Mouse (Mus musculus) heart, embryonic 13.5 days (tissue): ENCODE measurements around the gene Fam83d. TPM values are rescaled to one million over a fixed set of nuclear protein-coding genes. Genes with fewer than 3 reads are reported as not detected.
A peak's percentile ranks its signal among the peaks of the same experiment; 100 is the strongest.

Experiments used
- ATAC-seq: fragments of 200-750 bp; cut with Nextera tagmentation; 2 replicates; pipeline ENCODE4 v1.8.0; 2017; ENCODE audit warnings: moderate TSS enrichment; ENCODE audit not compliant: insufficient number of reproducible peaks, low FRiP score, low TSS enrichment; ENCODE audit errors: extremely low read depth
- H3K27ac ChIP-seq: fragments of 300-500 bp; sonication (generic); replicated peaks from 2 replicates; pipeline ENCODE4 v1.5.1; 2015; ENCODE audit warnings: moderate library complexity, mild to moderate bottlenecking, inconsistent platforms
- H3K27me3 ChIP-seq: fragments of 300-500 bp; sonication (generic); replicated peaks from 2 replicates; pipeline ENCODE4 v1.6.1; 2015; ENCODE audit warnings: mild to moderate bottlenecking, inconsistent platforms
- H3K36me3 ChIP-seq: fragments of 300-500 bp; sonication (generic); 2 replicates; pipeline ENCODE4 v1.6.1; 2015; ENCODE audit warnings: mild to moderate bottlenecking, inconsistent platforms
- H3K4me1 ChIP-seq: fragments of 300-500 bp; sonication (generic); 2 replicates; pipeline ENCODE4 v1.6.1; 2015; ENCODE audit warnings: inconsistent platforms
- H3K4me2 ChIP-seq: fragments of 300-500 bp; sonication (generic); 2 replicates; pipeline ENCODE4 v1.6.1; 2015; ENCODE audit warnings: inconsistent platforms, mild to moderate bottlenecking, moderate library complexity
- H3K4me3 ChIP-seq: fragments of 300-500 bp; sonication (generic); 2 replicates; pipeline ENCODE4 v1.5.1; 2015; ENCODE audit warnings: moderate library complexity, mild to moderate bottlenecking, inconsistent platforms
- H3K9ac ChIP-seq: fragments of 300-500 bp; sonication (generic); 2 replicates; pipeline ENCODE4 v1.6.1; 2015; ENCODE audit warnings: inconsistent platforms, mild to moderate bottlenecking, moderate library complexity
- H3K9me3 ChIP-seq: fragments of 300-500 bp; sonication (generic); 2 replicates; pipeline ENCODE4 v1.6.1; 2016; ENCODE audit warnings: inconsistent platforms
- WGBS: fragments of 180-500 bp; shearing (Covaris S2); methylation state at CpG from one replicate; pipeline ENCODE4 v1.1.7; 2015; ENCODE audit warnings: mixed read lengths; 5-methylcytosine and 5-hydroxymethylcytosine counted together
- polyA plus RNA-seq: library from polyadenylated mRNA; unstranded; fragments of >200 nt; fragmentation: Nextera tagmentation; extraction: Ambion mirVana; gene quantifications from 2 replicates; pipeline ENCODE4 v1.2.1, GENCODE M21; 2015

The Fam83d gene
- polyA plus RNA-seq, 1 experiment from 2014 or later = 56.9 TPM

GRCm38 (mm10) chr2:158746164-158746563, 21.7 kb upstream of the Fam83d start:
- Histone ChIP-seq H3K27ac (no peak overlapping the region), H3K9ac (no peak overlapping the region), H3K4me1 (peaks cover 13% of the 10 kb centered on the region), H3K4me2 (peak overlapping the region; percentile 37), H3K36me3 (peaks cover 3% of the 10 kb centered on the region; the same call in 1 of the 2 replicates), H3K27me3 (no peaks in the 10 kb centered on the region), H3K4me3 (no peak overlapping the region), H3K9me3 (no peaks in the 10 kb centered on the region)
- ATAC-seq = no peak; the same call in 1 of the 2 replicates
- 53% methylated on average over 11 of the region's 11 CpGs for WGBS

GRCm38 (mm10) chr2:158749366-158749765, 18.5 kb upstream of the Fam83d start:
- Histone ChIP-seq H3K4me1 (peaks cover 13% of the 10 kb centered on the region), H3K9ac (no peak overlapping the region), H3K36me3 (no peaks in the 10 kb centered on the region), H3K27ac (no peak overlapping the region), H3K27me3 (no peaks in the 10 kb centered on the region), H3K4me3 (no peak overlapping the region), H3K9me3 (no peaks in the 10 kb centered on the region), H3K4me2 (no peak overlapping the region)
- no peak for ATAC-seq
- 76% methylated on average over 9 of the region's 9 CpGs for WGBS

GRCm38 (mm10) chr2:158760231-158760630, 7.7 kb upstream of the Fam83d start:
- no peak for ATAC-seq
- Histone ChIP-seq H3K4me1 (no peaks in the 10 kb centered on the region), H3K4me2 (no peak overlapping the region), H3K9me3 (no peaks in the 10 kb centered on the region), H3K27me3 (no peaks in the 10 kb centered on the region), H3K36me3 (no peaks in the 10 kb centered on the region), H3K9ac (no peak overlapping the region), H3K27ac (no peak overlapping the region), H3K4me3 (no peak overlapping the region)
- 78% methylated on average over 2 of the region's 2 CpGs for WGBS

- peaks cover 2% of the 10 kb centered on the region; the same call in 1 of the 2 replicates for H3K4me1 ChIP-seq
- no peaks in the 10 kb centered on the region for H3K9me3 ChIP-seq
- H3K27ac ChIP-seq = no peak overlapping the region
- H3K4me3 ChIP-seq = no peak overlapping the region
- 85% methylated on average over 5 of the region's 5 CpGs for WGBS
- no peak overlapping the region for H3K9ac ChIP-seq
- no peak for ATAC-seq
- H3K4me2 ChIP-seq = no peak overlapping the region
- no peaks in the 10 kb centered on the region for H3K36me3 ChIP-seq
- H3K27me3 ChIP-seq = no peaks in the 10 kb centered on the region
These were observed 5.6 kb upstream of the Fam83d start for GRCm38 (mm10) chr2:158762339-158762738.

GRCm38 (mm10) chr2:158768350-158768749, 457 bp downstream of the Fam83d start:
- Histone ChIP-seq H3K27me3 (no peaks in the 10 kb centered on the region), H3K9ac (peak overlapping the region; percentile 92), H3K4me1 (peaks cover 51% of the 10 kb centered on the region), H3K27ac (peak overlapping the region; percentile 85), H3K4me3 (peak overlapping the region; percentile 91), H3K36me3 (0 out of 2 replicates have a peak, but pooled peaks cover 10% of the 10 kb centered on the region), H3K9me3 (no peaks in the 10 kb centered on the region), H3K4me2 (peak overlapping the region; percentile 96)
- no peak for ATAC-seq
- under 1% methylated on average over 37 of the region's 37 CpGs for WGBS

- Histone ChIP-seq H3K36me3 (peaks cover 12% of the 10 kb centered on the region; the same call in 1 of the 2 replicates), H3K27me3 (no peaks in the 10 kb centered on the region), H3K9me3 (no peaks in the 10 kb centered on the region), H3K9ac (peak overlapping the region; percentile 92), H3K4me1 (peaks cover 54% of the 10 kb centered on the region), H3K27ac (peak overlapping the region; percentile 85), H3K4me2 (peak overlapping the region; percentile 96), H3K4me3 (peak overlapping the region; percentile 91)
- WGBS = 1% methylated on average over 5 of the region's 5 CpGs
- no peak for ATAC-seq
These were observed 878 bp downstream of the Fam83d start for GRCm38 (mm10) chr2:158768771-158769170.

- Histone ChIP-seq H3K36me3 (peaks cover 14% of the 10 kb centered on the region; the same call in 1 of the 2 replicates), H3K27ac (peak overlapping the region; percentile 85), H3K4me1 (peaks cover 68% of the 10 kb centered on the region), H3K9me3 (no peaks in the 10 kb centered on the region), H3K4me3 (peak overlapping the region; percentile 91), H3K9ac (peak overlapping the region; percentile 92), H3K27me3 (no peaks in the 10 kb centered on the region), H3K4me2 (peak overlapping the region; percentile 96)
- WGBS = 29% methylated on average over 13 of the region's 13 CpGs
- no peak for ATAC-seq
These were observed 2.3 kb downstream of the Fam83d start for GRCm38 (mm10) chr2:158770126-158770757.

- Histone ChIP-seq H3K27ac (peak overlapping the region; percentile 26; the same call in 1 of the 2 replicates), H3K9me3 (no peaks in the 10 kb centered on the region), H3K27me3 (no peaks in the 10 kb centered on the region), H3K4me2 (peak overlapping the region; percentile 96), H3K4me3 (peak overlapping the region; percentile 91), H3K36me3 (peaks cover 14% of the 10 kb centered on the region; the same call in 1 of the 2 replicates), H3K9ac (peak overlapping the region; percentile 92), H3K4me1 (peaks cover 77% of the 10 kb centered on the region)
- ATAC-seq = no peak
- 31% methylated on average over 11 of the region's 11 CpGs for whole genome bisulfite sequencing
These were observed 3.3 kb downstream of the Fam83d start for GRCm38 (mm10) chr2:158771066-158771763.

GRCm38 (mm10) chr2:158772808-158773207, 4.9 kb downstream of the Fam83d start:
- peak overlapping the region; percentile 16; the same call in 1 of the 2 replicates for H3K4me2 ChIP-seq
- H3K9ac ChIP-seq = 0 out of 2 replicates have a peak overlapping the region, but pooled peaks have one; percentile 17
- H3K27ac ChIP-seq = no peak overlapping the region
- H3K4me1 ChIP-seq = peaks cover 88% of the 10 kb centered on the region
- H3K9me3 ChIP-seq = no peaks in the 10 kb centered on the region
- no peak overlapping the region for H3K4me3 ChIP-seq
- H3K36me3 ChIP-seq = peaks cover 14% of the 10 kb centered on the region; the same call in 1 of the 2 replicates
- H3K27me3 ChIP-seq = no peaks in the 10 kb centered on the region
- no peak for ATAC-seq
- 61% methylated on average over 13 of the region's 13 CpGs for WGBS

GRCm38 (mm10) chr2:158774886-158775285, 7.0 kb downstream of the Fam83d start:
- H3K9ac ChIP-seq = peak overlapping the region; percentile 41; the same call in 1 of the 2 replicates
- H3K9me3 ChIP-seq = no peaks in the 10 kb centered on the region
- H3K36me3 ChIP-seq = peaks cover 23% of the 10 kb centered on the region
- H3K27me3 ChIP-seq = no peaks in the 10 kb centered on the region
- peak overlapping the region; percentile 53 for H3K27ac ChIP-seq
- WGBS = 33% methylated on average over 8 of the region's 8 CpGs
- peaks cover 85% of the 10 kb centered on the region for H3K4me1 ChIP-seq
- ATAC-seq = no peak
- no peak overlapping the region for H3K4me3 ChIP-seq
- H3K4me2 ChIP-seq = peak overlapping the region; percentile 42

- no peak for ATAC-seq
- 81% methylated on average over 4 of the region's 4 CpGs for WGBS
- H3K9ac ChIP-seq = peak overlapping the region; percentile 56; the same call in 1 of the 2 replicates
- no peak overlapping the region for H3K4me3 ChIP-seq
- H3K27me3 ChIP-seq = no peaks in the 10 kb centered on the region
- H3K27ac ChIP-seq = no peak overlapping the region; the same call in 1 of the 2 replicates
- H3K36me3 ChIP-seq = peaks cover 41% of the 10 kb centered on the region
- H3K4me2 ChIP-seq = 0 out of 2 replicates have a peak overlapping the region, but pooled peaks have one; percentile 13
- H3K9me3 ChIP-seq = no peaks in the 10 kb centered on the region
- peaks cover 67% of the 10 kb centered on the region for H3K4me1 ChIP-seq
These were observed 8.8 kb downstream of the Fam83d start for GRCm38 (mm10) chr2:158776716-158777115.
